Mouse (Mus musculus) megakaryocyte-erythroid progenitor cell, adult 5-6 weeks (primary cell): ENCODE measurements around the gene Cdc6. TPM values are rescaled to one million over a fixed set of nuclear protein-coding genes. Genes with fewer than 3 reads are reported as not detected.

Experiments used
- ATAC-seq: replicated peaks from 2 replicates; pipeline ENCODE4 v1.8.0; 2016; ENCODE audit warnings: mild to moderate bottlenecking, inconsistent platforms; ENCODE audit not compliant: severe bottlenecking, poor library complexity, low FRiP score, low TSS enrichment
- total RNA-seq, 2 experiments: library from RNA; stranded (forward) in 1 of 2; stranded (reverse) in 1 of 2; fragments of 200-1000, 215-1000 nt in 1 of 2; fragments of >200 nt in 1 of 2; fragmentation: Nextera tagmentation in 1 of 2; gene quantifications; 2 replicates each; pipeline ENCODE4 v1.2.3; 2014 to 2017

The Cdc6 gene
- total RNA-seq, 2 experiments from 2014 or later: 78.7 to 101 TPM

DNA sequence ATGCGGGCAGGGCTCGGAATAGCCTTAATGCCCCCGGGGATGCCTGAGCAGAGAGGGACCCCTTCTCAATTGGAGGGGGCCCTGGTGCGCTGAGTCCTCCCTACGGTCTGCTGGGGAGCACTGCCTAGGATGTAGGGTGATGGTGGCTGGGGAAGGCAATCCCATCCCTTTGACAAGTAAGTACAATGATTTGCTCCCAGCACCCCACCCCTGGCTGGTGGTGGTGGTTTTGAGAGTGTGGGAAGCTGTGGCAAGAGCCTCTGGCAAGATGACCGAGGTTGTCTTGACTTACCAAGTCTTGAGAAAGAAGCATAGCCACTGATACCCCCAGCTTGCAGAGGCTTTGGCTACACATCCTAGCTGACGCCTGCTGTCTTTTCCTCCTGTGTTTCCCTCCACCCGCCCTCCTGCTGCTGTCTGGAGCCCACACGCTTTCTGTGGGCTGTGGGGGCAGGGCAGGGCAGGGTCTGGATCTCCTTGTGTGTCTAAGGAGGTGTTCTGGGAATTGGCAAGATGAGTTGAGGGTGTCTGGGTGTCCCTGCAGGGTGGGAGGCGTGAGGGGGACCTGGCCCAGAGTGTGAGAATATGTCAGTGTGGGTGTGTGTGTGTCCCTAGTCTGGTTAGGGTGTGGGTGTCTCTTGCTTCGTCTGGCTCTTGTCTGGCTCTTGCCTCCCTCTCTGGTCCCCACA lies 32.5 kb downstream of the Cdc6 start:
- no peak for ATAC-seq

DNA sequence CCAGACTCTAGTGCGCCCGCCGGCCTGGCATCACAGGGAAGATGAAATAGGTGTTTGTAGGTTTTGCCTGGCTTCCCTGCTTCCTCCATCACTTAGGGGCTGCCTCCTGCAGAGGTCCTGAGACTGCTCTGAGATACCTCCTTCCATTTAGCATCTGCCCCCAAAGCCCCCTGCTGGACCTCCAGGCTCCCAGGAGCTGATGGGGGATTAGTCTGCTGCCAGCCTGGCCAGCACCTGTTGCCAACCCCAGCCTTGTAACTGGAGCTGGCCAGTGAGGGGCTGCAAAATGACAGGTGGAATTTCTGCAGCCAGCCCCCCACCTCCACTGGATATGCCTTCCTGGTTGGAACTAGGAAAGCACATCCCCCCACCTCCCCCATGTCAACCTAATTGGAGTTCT lies 33.2 kb downstream of the Cdc6 start:
- ATAC-seq: no peak

DNA sequence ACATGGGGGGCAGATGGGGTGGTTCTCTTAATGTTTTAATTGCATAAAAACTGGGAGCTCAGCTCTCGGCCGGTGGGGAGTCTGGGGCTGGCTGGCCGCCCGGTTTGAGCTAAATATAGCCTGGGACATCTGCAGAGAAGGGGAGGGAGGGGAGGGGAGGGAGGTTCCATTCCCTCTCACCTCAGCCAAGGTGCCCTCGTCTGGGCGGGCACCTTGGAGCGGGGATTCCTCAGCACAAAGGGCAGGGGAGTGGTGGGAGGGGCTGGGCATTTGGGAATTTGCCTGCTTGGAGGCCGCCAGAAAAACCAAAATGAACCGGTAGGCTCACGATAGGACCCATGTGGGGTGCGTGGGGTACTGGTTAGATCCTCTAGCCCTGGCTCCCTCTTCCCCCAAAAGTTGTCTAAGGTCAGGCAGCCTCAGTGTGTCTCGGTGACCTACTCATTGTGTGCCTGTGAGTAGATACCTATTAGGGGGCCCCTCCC lies 33.8 kb downstream of the Cdc6 start:
- no peak for ATAC-seq

DNA sequence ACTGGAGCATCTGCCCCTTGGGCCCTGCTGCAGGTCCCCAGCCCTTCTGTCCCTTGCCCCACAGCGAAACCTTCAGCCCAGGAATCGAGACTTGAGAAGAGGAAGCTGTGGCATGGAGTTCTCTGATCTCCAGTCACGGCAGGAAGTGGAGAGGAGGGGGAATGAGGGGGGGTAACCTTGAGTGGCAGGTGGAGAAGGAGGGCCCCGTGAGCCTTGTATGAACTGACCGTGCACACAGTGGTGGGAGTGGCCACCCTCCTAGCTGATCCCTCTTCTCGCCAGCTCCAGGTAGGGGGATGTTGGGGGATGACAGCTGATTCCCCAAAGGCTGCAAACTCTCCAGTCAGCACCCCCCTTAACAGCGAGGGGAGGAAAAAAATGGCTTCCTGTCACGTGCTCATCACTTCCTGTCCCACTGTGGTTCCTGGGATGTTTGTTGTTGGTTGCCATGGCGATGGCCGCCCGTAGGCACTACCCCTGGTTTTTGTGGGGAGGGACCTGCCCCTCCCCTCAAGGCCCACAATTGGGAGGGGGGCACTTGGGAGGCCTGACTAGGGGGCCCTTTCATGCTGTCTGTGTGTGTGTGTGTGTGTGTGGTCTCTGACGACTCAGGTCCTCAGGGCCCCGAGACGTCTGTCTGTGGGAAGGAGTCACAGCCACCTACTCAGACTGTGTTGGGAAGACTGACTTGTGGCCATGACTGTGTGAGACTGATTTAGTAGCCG lies 34.4 kb downstream of the Cdc6 start:
- peak; percentile 65 for ATAC-seq

DNA sequence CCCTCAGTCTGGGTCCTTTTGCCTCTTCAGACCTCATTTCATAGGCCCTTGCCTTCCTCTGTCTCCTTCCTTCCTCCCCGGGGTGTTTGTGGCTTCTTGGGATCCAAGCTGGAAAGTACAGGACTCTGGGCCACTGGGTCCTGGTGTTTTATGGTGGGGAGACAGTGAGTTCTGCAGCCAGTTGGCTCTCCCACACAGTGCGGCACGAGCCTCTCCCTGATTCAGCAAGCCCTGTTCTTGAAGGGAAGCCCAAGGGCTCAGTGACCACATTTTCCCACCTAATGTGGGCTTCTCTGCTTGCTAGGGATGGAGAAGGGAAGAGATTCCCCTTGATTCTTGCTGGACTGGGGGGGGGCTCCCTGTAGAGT lies 34.9 kb downstream of the Cdc6 start:
- no peak for ATAC-seq

DNA sequence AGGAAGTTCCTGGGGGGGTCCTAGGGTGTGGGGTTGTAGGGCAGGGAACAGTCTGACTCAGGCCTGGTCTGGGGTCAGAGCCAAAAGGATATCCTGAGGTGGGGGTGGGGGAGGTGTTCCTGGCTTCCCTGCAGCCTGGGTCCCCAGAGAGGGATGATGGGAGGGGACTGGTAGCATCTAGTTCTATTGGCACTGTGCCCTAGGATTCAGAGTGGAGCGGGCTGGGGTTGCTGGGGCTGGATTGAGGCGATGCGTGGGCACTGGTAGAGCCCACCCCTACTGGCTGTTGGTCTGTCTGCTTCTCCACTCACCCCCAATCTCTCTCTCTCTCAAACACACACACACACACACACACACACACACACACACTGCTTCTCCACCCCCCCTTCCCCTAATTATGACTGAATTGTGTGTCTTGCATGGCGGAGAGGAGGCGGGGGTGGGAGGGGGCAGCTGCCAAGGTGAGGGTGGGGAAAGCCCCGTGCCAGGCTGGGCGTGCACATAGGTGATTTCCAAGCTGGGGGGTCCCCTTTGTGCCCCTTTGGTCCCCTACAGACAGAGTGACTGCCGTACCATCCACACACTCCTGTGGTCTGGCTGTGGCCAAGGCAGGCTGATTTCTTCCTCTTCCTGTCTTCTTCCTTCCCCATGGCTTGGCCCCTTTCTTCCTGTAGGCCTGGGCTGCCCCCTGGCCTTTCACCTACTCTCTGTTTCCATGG lies 35.5 kb downstream of the Cdc6 start:
- no peak for ATAC-seq

DNA sequence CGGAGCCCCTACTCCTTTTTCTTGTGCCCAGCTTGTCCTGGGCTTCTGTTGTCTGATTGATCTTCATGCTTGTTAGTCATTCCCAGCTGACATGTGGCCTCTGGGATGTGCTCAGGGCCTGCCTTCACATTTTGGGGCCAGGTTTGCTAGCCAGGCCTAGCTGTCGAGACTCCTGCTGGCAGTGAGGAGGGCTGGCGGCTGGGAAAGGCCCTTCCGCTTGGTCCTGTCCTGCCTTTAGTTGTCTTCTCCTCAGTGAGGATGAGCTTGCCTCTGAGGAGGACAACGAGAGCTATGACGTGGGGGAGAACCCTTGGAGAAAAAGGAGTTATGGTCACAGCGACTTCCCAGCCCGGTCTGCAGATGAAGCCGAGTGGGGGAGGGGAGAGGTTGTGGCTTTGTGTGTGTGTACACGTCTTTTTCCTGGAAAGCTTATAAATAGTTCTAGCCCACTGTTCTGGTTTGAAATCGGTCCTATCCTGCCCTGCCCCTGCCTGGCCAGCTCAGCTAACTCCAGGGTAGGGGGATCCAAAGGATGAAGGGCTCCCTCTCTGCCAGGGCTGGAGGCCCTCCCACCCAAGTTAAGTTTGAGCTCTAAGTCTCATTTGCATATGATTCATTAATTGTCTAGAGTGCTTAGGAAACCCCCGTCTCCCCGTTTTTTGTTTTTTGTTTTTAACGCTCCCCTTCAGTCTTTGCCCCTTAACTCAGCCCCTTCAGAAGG lies 36.3 kb downstream of the Cdc6 start:
- ATAC-seq: no peak

DNA sequence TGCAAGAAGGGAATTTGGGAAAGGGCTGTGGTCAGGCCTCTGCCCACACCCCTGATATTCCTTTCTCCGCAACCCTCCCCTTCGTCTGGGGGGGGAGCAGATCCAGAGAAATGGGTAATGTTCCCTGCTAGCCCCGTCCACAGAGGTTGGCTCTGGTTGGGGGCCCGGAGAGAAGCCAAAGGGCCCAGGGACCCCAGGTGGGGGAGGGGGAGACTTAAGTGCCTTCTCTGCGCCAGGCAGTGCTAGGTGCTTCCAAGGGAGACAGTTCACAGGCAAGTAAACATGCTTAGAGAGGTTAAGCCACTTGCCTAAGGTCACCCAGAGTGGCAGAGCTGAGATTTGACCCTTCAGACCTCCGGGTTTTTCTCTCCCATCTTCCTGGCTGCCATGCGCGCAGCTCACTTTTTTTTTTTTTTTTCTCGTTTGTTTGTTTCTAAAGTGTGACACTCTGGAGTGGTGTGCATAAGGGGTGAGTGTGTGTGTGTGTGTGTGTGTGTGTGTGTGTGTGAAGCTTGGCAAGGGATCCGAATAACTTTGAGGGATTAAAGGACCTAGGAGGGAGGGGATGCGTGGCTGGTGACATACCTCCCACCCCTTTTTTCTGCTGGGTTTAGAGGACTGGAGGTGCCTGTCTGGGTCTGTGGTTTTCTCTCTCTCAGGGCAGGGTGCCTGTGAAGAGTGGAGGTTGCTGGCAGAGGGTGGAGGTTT lies 37.5 kb downstream of the Cdc6 start:
- ATAC-seq: no peak

DNA sequence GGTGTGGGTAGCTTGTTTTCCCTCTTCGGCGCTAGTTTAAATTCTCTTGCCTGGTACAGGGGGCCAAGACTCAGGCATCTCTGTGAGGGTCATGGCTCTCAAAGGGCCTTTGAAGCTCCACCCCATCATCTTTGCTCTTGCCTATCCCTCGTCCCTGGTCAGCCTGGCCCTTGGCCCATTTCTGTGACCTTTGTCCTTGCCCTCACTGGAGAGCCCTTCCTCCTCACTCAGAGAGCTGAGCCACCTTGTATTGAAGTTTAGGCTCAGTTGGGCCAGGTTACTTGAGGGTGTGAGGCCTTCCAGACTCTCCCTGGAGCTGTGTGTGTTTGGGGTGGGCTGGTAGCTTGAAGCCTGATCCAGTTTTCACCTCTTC lies 38.0 kb downstream of the Cdc6 start:
- ATAC-seq: no peak

DNA sequence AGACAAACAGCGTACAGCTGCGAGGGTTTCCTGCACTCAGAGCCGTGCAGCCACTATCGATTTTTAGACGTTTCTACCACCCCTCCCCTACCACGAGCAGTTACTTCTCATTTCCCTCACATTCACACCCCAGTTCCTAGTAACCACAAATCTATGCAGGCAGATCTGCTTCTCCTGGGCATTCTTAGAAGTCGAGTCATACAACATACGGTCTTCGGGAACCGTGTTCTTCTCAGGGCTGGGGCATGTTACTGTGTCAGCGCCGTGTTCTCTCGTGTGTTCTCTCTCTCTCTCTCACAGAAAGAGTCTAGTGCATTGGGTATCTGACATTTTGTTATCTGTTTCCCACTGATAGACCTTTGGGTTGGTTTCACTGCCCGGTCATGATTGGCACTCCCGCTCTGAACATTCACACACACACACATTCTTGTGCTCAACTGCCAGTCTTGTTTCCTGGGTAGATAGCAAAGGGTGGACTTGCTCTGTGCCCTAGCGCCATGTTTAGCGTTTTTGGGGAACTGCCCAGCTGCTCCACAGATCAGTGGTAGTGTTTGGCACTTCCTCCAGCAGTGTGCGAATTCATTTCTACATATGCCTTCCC lies 40.5 kb downstream of the Cdc6 start:
- peak; percentile 75 for ATAC-seq

DNA sequence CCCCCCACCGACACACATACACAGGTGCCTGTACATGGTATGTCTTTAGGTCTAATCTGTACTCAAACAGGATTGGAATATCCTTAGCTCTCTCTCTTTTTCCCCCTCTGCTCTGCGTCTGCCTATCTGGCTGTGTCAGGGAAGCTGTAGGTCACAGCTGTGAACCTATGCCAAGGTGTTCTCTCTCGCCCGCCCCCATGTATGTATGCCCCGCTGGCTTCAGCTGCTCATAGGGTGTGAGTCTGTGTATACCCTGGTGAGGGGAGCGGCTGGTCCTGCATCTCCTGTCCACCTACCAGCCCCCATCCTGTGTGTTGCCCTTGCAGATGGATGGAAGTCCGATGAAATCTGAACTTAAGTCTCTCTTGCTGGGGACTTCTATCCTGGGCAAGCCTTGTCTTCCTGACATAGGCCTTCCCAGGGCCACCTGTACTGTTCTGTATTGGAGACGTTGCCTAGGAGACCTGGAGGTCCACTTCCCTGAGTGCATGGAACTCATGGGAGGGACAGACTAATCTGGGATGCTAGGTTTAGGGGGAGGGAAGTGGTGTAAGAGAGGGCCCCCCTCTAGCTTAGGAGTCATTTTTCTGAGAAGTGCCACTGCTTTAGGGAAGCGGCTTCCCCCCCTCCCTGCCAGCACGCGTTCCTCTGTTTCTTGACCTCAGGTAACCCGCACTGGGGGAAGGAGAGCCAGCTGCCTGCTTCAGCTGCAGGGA lies 41.8 kb downstream of the Cdc6 start:
- ATAC-seq: no peak

DNA sequence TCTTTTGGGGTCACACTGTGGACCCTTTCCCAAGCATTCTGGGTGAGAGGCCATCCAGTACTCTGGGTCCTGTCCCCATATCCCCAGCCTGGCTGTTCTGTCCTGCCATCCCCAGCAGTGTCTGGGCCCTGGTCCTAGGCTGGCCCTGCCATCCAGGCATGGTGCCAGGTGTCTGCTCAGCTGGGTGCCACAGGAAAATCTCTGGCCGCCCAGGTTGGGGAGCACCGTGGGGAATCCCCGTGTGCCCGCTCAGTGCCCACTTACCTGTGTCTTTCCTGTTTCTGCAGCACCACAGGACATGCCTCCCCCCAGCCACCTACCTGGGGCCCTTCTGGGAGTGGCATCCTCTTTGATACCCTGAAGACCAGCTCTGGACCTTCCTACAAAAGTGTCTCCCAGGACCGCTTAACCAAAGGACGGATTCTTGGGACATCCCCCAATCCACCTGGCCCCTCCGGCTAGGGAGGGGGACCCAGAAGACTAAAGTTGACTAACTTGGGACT lies 42.4 kb downstream of the Cdc6 start:
- ATAC-seq: no peak

DNA sequence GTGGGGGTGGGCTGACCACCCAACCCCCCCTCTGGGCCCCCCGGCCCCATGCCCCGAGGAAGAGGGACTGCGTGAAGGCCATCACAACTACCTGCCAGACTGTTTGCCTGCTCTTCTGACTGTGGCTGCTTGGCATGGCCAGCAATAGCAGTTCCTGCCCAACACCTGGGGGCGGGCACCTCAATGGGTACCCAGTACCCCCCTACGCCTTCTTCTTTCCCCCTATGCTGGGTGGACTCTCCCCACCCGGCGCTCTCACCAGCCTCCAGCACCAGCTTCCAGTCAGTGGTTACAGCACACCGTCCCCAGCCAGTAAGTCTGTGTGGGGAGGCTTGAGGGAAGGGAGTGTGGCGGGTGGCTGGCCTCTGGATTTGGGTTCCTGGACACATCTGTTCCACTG lies 42.9 kb downstream of the Cdc6 start:
- ATAC-seq: no peak

DNA sequence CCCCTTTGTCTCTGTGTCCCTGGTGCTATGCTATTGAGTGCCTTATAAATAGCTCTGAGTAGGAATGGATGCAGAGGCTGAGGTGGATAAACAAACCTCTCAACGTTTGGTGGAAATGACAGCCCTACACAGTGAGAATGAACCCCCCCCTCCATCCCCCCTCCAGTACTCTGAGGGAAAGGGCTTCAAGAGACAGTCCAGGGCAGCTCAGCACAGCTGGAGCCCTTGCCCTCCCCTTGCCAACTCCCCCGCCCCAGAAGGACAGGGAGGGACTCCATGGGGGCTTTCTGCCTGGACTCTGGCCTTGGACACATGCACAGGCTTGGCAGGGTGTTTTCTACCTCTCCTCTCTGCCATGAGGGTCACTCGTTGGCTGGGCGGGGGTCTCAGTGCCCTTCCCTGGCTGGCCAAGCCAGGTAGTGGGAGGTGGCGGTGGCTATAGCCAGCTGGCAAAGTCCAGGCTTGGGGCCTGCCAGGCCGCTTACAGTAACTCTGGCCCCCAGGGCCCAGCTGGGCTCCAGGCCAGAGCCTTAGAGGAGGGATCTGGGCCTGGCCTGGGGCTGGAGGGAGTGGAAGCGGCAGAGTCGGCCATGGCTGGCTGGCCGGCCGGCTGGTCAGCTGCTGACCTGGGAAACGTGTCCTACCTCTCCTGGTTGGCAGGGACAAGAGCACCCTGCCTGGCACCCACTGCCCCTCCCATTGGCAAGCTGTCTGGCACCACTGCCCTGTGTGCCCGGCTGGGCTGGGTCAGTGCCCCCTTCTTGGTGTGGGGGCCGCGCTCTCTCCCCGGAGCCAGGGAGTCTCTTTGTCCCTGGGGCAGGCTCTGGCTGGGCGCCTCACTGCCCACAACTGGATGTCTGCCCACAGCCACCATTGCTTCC lies 43.7 kb downstream of the Cdc6 start:
- ATAC-seq: no peak

DNA sequence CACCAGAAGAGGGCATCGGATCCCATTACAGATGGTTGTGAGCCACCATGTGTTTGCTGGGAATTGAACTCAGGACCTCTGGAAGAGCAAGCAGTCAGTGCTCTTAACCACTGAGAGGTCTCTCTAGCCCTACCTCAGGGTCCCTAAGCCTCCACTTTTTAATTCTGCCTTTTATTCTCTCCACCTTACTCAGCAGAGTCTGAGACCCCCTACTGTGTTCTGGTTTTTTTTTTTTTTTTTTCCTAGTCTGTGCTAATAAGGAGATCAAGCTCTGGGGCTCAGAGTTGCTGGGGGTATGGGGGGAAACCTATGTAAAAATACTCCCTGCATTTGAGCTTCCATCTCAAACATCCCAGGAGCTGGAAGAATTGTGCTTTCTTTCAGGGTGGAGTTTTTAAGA lies 44.5 kb downstream of the Cdc6 start:
- no peak for ATAC-seq

DNA sequence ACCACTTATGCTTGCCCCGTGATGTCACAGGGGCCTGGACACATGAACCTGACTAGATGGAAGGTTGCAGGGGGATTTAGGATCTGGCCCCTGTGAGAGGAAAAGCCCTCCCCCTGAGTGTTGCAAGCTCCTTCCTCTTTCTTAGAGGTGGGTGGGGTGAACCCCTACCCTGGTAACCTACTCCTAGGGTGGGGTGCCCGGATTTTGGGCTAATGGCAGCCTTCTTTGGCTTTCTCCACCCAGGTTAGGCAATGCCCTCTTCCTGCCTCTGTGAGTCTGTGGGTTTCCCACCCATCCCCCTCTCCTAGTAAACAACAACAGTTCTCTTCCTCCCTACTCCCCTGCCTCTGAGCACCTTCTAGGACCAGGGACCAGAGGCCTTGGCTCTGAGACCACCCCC lies 45.1 kb downstream of the Cdc6 start:
- no peak for ATAC-seq

DNA sequence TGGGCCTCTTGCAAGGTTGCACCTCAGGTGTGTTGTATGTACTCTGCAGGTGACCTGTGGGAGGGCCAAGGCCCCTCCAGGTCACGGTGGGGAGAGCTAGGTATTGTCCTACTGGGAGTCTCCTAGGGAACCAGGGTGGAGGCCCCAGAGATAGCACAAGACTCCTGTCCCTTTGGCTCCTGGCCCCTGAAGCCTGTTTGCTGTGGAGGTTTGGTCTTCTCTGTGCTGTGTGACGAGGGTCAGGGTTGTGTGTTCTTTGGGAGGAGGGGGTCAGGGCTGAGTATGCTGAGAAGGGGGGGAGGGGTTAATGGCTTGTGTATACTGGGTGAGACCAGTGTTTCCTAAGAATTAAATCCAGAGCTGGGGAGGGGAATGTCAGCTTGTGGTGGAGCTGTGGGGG lies 45.8 kb downstream of the Cdc6 start:
- no peak for ATAC-seq
